Comparison of ENCODE assay signal across 1 mouse cellular context in genomic region chr3:108129804-108130203, GRCm38 (mm10).
TF ChIP-seq lines count a peak whose summit lies in the region.

No protein-coding gene starts in this region.

TF ChIP-seq in MEL, 35 proteins besides CTCF, POLR2A, EP300 and RAD21:
- peak; percentile 89 for TF ChIP-seq USF1 (IDR thresholded peaks at IDR 0.05; ENCODE audit: low read depth, low read length)
- no peak for TF ChIP-seq ELF1 (IDR thresholded peaks at IDR 0.05; ENCODE audit: low read depth, low read length)
- TF ChIP-seq USF2 (IDR thresholded peaks at IDR 0.05; ENCODE audit: borderline replicate concordance in 1 of 2, insufficient read depth in 1 of 2, low read depth in 1 of 2, low read length in 2 of 2): 0 out of 4 replicates have a peak, but pooled peaks of 1 of the 2 experiments have one; percentile 44
- TF ChIP-seq NRF1 (IDR thresholded peaks at IDR 0.05; ENCODE audit: insufficient read depth, low read depth, low read length, poor library complexity, severe bottlenecking): no peak
- TF ChIP-seq TCF12 (IDR thresholded peaks at IDR 0.05; ENCODE audit: low read depth, low read length): peak; percentile 84
- peak; percentile 69 for TF ChIP-seq RCOR1 (IDR thresholded peaks at IDR 0.05; ENCODE audit: low read depth, low read length)
- 0 out of 2 replicates have a peak, but pooled peaks have one; percentile 17 for TF ChIP-seq GABPA (IDR thresholded peaks at IDR 0.05; ENCODE audit: low read depth, low read length)
- TF ChIP-seq NELFE (IDR thresholded peaks at IDR 0.05; ENCODE audit: low read depth, low read length): 0 out of 2 replicates have a peak, but pooled peaks have one; percentile 3
- TF ChIP-seq SIN3A (IDR thresholded peaks at IDR 0.05; ENCODE audit: low read length): peak; percentile 81
- TF ChIP-seq KAT2A (conservative IDR thresholded peaks at IDR 0.05; ENCODE audit: low read depth, low read length): no peak
- TF ChIP-seq ETS1 (IDR thresholded peaks at IDR 0.05; ENCODE audit: low read depth, low read length): peak; percentile 90
- peak; percentile 92 for TF ChIP-seq GATA1 (IDR thresholded peaks at IDR 0.05; ENCODE audit: low read depth, low read length)
- peak; percentile 16; the same call in 1 of the 2 replicates for TF ChIP-seq HCFC1 (IDR thresholded peaks at IDR 0.05; ENCODE audit: low read depth, low read length)
- TF ChIP-seq TBP (IDR thresholded peaks at IDR 0.05; ENCODE audit: low read depth, low read length): 0 out of 2 replicates have a peak, but pooled peaks have one; percentile 20
- TF ChIP-seq MXI1 (IDR thresholded peaks at IDR 0.05; ENCODE audit: low read depth, low read length): peak; percentile 22; the same call in 1 of the 2 replicates
- TF ChIP-seq TAL1 (IDR thresholded peaks at IDR 0.05; ENCODE audit: low read length): peak; percentile 22; the same call in 1 of the 2 replicates
- TF ChIP-seq BHLHE40 (IDR thresholded peaks at IDR 0.05; ENCODE audit: borderline replicate concordance, low read depth, low read length): peak; percentile 95
- TF ChIP-seq MYB (IDR thresholded peaks at IDR 0.05; ENCODE audit: low read depth, low read length): peak; percentile 87
- TF ChIP-seq ZC3H11A (IDR thresholded peaks at IDR 0.05; ENCODE audit: low read depth, low read length): no peak
